Mouse (Mus musculus) right cerebral cortex, postnatal 14 days (tissue): Measurements from ENCODE around the gene Padi3.
A peak's percentile ranks its signal among the peaks of the same experiment; 100 is the strongest.

Experiments used
- DNase-seq: peaks from one replicate; pipeline ENCODE4 v3.0.0; 2022

The Padi3 gene

DNA sequence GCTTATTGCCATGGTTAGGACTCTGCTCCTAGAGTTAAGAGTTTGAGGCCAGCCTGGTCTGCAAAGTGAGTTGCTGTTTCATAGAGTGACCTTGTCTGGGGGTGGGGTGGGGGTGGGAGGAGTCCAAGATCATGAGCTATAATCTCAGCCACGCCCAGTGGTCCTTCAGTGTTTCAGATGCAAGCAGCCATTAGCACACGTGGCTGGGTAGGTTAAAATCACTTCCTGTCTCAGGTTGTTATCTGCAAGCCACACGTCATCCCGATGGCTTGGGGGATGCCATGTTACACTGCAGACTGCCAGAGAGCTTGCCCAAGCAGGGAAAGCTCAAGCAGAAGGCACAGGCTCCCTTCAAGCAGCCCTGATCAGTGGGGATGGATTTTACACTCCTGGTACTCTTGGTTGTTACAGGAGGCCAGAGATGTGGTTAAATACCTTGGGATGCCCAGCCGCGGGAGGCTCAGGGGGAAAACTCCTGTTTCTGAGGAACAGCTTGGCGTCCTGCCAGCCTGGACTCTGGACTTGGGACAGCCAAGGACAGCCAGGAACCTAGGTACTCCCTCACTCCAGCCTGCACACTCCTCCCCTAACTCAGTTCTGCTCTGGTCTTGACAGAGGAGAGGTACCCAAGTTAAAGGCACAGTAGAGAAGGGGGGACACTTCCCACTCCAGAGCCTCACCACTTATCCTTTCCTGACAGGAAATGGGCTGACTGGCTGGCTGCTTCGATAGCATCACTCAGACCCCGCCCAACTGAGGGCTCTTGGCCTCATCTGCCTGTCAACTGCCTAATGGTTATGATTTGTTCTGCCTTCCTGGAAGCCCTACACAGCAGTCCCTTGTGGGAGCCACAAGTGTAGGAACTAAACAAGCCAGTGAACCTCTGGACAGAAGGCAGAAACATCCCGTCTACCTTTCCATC is 5.8 kb upstream of the Padi3 start:
- DNase-seq = no peak

DNA sequence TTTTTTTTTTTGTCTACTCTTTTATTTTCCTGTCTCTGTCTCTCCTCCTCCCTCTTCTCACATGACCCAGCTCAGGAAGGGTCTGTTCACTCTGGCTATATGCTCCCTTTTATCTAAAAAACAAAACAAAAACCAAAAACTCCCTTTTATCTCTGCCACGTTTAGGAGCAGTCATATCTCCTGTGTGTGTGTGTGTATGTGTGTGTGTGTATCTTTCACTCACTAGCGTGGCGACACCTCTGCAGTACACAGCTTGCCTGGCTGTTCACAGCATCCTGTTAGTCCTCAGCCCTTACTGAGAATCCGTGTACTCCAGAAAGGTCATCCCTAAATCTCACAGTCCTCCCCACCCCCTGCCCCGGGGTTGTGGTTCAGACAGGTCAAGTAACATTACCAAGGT is 5.0 kb upstream of the Padi3 start:
- no peak for DNase-seq

DNA sequence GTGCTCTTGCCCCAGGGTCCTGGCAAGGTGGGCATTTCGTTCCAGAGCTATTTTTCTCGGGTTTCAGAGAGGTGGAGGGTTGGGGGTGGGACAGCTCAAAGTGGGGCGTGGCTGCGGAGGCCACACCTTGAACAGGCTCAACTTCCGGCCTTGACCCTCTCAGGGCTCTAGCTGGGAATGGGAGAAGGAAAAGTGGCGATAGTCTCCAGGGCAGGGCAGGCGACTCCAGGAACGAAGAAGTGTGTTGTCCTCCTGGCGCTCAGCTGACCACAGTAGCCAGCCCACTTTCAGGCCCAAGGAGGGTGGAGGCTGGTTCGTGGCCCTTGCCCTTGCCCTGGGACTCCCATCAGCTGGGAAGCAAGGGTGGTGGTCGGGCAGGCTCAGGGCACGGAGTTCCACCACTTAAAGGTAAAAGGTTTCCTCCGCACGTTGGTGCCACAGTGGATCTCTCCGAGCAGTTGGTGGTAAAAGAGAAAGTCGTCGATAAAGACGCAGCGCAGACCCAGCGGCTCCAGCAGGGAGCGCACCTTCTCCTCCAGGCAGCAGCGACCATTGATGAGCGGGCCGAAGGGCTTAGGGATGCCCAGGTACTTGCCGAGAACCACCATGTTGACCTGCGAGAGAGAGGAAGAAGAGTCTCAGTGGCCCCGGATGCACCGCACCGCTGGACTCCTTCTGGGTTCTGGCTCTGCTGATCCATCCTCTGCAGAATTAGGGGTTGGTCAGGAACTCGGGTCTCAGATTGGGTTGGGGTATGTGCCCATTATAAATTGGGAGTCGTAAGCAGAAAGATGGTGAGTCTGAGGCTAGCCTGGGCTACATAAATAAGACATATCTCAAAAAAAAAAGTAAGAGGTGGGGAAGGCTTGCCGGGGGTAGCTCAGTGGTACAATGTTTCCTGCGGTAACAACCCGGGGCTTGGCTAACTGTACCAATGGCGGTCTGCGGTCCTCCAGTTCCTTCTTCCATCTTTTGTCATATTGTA is 4.1 kb upstream of the Padi3 start:
- no peak for DNase-seq

DNA sequence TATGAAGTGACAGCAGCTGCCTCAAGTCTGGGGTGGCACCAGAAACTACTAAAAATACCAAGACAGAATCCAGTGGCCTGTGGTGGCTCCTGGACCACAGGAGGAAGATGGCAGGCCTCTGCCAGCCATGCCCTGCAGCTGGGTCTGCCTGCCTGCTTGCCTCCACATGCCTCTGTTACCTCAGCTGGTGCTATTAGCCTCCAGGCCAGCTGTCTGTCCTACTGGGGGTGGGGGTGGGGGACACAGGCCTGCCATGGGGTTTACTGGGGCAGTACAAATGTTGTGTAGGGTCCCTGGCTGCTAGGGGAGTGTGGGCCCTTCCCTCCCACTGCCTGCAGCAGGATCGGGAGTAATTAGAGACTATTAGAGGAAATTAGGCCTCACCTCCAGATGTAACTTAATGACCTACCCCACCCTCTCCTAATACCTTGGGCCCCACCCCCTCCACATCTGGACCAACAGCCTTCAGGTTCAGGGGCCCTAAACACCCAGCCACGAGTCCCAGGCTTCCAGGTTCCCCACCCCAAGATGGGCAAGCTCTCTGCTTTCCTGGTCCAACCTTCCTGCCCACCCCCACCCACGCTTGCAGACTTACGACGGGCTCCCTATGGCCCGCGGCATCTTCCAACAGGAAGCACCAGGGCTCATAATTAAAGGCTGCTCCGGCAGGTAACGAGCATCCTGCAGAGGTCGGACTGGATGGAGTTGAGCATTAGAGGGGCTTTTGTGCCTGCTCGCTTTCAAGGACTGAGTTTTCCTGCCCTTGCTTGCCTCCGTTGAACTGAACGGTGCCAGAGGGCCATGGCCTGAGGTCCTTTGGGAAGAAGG is 3.1 kb upstream of the Padi3 start:
- DNase-seq = no peak

DNA sequence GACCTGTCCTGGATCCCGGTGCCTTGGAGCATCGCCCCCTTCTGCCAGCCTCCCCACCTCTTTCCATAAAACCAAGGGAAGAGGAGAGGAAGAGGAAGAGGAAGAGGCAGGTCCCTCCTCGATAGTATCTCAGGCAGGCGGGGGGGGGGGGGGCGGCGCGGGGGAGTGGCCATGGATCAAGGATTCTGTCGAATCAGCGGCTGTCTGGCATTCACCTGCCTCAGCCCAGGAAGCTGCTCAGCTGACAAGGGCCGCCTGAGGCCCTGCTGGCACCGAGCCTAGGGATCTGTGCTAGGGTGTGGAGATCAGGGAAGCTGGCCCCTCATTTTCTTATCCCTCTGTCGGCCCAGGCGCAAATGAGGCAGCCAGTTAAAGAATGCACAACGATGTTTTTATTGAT is 2.2 kb upstream of the Padi3 start:
- DNase-seq = no peak

DNA sequence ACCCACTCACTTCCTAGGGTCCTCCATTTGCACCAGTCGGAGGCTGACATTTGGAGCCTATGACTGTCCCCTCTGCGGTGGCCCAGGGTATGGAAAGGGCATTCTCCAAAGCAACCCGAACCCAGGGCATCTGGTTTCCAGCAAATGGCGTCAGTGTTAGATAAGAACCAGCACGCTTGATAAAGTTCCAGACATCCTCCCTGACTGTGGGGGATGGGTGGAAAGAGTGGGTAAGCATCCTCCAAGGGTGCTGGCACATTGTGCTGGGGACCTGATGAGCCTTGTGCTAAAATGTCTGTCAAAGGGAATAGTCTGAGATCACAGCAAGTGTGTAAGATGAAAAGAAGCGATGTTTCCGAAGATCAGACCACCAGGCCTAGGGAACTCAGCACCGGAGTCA is 1.7 kb upstream of the Padi3 start:
- DNase-seq = no peak

DNA sequence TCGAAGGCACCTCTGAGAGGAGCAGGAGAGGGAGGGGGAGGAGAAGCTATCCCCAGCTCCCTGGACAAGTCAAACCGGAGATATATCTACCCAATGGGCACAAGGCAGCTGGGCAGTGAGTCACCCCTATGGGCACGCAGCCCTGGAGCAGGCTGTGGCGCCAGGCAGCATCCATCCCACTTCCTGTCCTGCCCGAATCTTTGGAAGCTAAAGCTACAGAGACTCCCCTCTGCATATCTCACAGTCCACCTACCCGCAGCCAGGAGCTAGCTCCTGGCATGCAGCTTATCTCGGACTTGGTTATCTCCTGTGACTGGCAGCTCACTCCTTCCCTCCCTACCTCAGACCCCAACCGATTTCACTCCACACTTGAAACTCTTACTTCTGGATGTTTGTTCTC is 1.3 kb downstream of the Padi3 start:
- no peak for DNase-seq

DNA sequence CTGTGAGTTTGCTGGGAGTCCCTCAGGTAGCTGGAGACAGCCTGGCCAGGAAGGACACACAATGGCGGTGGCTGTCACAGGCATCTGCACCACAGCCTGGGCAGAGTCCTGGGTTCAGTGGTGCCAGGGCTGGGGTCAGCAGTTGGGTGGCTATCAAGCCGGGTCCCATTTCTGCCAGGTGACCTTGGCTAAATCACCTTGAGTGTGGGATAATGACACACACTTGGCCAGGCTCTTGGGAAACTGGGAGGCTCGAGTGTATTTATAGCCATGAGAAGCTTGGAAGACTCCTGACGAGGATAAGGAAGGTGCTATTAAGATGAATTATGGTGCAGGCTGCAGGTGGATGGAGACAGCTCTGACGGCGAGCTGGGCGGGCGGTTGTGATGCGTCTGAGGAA is 5.8 kb downstream of the Padi3 start:
- no peak for DNase-seq

DNA sequence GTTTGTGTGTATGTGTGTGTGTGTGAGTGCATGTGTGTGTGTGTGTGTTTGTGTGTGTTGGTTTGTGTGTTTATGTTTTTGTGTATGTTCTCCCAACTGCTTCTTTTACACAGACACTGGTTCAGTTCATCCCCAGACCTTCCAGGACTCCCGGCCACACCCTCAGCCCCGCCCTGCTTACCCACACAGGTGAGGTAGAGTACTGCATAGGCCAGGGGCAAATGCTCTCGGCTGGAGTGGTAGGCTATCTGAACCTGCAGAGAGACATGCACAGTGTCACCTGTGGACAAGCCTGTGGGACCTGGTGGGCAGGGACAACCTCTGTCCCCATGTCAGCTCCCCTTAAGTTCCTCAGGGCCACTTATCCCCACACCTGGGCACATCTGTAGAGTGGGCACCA is 9.1 kb downstream of the Padi3 start:
- no peak for DNase-seq

DNA sequence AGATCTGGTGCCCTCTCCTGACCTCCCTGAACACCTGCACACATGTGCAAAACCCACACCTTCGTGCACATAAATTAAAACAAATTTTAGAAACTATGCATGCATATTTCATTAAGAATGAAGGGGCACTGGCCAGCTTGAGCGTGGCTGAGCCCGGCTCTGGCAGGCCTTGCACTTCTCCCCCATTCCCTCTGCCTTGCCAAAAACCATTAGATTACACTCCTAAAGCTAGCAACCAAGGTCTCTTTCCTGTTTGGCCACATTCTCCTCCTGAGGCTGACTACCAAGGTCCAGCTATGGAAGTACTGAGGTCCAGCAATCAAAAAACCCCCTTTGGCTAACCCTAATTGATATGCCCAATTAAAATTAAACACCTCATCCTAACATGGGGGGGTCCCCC is 13.7 kb downstream of the Padi3 start:
- DNase-seq = no peak

DNA sequence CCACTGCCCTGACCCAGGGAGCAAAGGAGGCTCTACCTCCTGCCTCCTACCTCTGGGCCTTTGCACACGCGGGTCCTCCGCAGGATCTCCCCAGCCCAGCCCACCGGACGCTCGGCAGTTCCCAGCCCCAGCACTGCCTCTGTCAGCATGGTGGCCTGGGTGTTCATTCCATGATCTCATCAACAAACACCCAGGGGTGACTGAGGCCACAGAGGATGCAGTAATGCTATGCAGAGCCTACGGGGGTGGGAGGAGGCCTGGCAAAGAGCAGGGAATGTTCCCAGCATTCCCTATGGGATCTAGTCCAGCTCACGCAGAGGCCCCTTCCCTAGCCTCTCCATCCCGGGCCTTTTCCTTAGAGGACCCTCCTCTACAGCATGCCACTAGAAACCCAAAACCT is 15.8 kb downstream of the Padi3 start:
- DNase-seq = no peak

DNA sequence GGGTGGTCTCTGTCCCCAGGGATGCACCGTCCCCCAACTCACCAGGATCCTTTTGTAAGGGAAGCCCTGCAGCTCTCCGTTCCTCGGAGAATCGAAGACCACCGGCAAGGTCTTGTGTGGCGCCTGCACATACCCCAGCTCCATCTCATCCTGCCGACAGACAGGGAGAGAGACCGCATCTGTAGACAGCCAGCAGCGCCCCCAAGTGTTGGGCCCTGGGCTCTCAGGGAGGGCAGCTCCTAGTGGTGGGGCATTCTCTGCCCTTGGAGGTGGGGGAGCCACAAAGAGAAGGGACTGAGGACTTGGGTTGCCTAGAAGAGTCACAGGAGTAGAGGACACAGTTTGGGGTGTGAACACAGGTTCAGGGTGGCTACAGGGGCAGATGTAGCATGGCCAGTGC is 16.7 kb downstream of the Padi3 start:
- no peak for DNase-seq

DNA sequence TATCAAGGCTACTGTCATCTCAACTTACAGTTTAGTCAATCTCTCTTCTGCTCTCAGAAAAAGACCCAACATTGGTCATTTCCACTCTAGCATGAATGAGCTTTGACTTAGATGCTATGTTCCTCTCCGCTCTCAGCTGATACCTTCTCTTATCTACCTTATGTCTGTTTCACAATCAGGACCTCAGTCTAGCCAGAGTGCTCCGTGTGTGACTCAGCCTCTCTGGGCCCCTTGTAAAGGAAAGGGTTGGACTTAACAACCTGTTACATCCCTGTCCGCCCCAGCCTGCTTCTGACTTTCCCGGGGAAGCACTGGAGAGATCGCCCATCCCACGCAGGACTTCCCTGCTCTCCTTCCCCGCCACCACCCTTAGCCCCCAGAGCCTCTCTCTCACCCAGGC is 17.9 kb downstream of the Padi3 start:
- DNase-seq = no peak

DNA sequence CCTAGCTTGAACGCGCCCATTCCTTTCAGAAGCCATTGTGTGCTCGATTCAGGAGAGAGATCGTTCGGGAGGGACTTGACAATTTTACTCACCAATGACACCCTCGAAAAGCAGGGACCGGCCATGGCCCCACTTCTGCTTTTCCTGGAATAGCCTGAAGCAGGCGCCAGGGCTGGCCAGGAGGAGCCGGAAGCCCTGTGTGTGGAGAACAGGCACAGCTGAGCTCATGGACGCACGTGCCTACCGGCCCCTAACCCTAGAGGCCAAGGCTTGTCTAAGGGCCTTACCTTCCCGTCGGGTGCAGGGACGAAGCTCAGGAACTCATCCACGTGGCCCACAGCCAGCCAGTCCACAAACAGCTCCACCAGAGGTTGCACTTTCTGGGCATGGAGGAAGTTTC is 19.4 kb downstream of the Padi3 start:
- no peak for DNase-seq

DNA sequence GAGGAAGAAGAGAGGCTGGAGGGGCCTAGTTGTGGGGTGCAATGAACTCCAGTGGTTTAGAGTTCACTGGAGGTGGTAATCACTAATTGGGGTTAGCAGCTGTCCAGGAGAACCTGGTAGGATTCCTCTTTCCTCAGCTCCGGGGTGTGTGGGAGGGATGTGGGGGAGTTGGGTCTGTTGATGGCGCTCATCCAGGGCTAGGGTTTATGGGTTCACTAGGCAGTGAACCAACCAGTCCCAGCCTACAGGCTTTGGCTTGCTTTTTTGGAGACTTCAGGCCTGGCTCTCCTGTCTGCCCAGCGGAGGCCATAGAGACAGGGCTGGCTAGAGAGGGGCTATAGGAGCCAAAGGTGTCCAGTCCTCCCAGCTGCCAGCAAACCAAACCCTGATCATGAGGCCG is 20.5 kb downstream of the Padi3 start:
- no peak for DNase-seq

DNA sequence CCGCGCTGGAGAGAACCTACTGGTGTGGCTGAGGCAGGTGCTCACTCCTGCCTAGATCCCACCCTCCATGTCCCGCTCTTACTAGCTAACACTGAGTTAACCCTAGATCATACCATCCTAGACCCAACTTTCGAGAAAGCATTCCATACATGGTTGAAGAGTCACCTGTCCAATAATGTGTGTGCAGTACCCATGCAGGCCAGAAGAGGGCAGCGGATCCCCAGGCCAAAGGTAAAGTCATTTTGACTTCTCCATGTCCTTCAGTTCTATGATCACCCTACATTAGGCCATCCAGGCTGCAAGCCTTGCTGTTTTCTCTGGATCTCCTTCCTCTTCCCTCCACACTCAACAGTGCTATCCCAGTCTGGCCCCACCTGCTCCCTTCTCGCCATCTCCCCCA is 21.5 kb downstream of the Padi3 start:
- peak; percentile 44 for DNase-seq

DNA sequence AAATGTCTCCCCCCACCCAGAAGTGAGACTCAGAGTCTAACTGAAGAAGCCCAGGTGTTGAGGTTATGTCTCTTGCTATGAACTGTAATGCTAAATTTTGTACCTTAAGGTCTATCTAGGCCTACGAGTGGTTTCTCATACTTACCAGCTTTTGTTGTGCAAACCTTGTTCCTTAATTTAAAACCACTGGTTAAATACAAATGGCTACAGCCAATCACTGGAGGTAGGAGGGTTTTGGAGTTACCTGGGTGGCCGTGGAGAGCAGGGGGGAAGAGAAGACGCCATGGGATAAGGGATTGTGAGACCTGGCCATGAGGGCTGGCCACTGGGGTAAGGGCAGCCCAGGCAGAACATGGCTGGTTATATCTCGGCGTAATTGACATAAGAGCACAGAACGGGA is 22.2 kb downstream of the Padi3 start:
- DNase-seq = no peak

DNA sequence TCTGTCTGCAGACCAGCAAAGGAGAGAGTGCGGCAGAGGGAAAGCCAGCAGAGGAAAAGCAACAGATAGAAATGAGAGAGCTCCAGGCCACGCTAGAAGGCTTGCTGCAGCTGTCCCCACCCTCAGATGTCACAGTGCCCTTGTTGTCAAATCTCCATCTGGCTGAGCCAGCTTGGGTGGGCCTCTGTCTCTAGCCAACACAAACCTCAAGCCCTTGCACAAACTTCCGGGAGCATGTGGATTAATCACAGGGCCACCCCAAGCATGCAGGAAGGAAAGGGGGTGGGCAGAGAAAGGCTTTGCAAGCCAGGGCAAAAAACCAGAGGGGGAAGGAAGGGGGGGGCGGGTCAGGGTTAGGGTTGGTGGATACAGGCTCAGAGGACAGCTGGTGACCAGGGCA is 23.0 kb downstream of the Padi3 start:
- no peak for DNase-seq

DNA sequence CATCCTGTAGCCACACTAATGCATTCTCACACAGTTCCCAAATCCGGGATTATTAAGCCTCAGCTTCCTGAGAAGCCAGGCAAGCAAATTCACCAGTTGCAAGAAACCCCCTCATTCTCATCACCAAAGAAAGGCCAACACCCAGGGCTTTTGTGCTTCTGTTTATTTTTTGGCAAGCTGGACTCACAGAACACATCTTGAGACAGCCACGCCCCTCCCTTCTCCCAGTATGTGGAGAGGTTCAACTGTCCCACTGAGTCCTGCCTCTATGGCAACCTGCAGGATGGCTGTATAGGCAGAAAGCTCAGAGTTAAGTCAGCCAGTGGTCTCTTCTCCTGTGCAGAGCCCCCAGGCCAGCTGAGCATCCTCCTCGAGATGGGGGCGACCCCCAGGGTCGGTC is 25.2 kb downstream of the Padi3 start:
- no peak for DNase-seq

DNA sequence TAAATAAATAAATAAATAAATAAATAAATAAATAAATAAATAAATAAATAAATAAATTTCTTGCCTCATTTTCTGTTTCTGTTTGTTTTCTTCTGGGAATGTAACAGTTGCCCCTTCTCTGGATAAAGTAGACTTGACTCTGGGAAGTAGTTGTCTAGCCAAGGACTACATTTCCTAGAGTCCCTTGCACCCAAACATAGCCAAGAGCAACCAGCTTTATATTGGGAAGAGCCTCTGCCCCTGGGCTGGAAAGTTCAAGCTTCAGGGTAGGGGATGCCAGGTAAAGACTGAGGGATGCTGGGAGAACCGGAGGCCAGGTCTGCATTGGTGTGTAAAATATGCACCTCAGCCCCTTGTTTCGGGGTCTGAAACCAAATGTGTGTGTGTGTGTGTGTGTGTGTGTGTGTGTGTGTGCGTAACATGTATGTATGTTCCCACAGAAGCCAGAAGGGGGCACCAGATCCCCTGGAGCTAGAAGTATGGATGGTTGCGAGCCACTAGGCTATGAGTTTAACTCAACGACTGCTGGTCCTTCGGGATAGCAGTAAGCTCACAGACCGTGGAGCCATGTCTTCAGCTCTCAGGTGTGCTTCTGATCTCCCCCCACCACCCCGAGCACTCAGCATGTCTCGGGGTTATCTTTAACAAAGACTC is 26.0 kb downstream of the Padi3 start:
- DNase-seq = no peak

DNA sequence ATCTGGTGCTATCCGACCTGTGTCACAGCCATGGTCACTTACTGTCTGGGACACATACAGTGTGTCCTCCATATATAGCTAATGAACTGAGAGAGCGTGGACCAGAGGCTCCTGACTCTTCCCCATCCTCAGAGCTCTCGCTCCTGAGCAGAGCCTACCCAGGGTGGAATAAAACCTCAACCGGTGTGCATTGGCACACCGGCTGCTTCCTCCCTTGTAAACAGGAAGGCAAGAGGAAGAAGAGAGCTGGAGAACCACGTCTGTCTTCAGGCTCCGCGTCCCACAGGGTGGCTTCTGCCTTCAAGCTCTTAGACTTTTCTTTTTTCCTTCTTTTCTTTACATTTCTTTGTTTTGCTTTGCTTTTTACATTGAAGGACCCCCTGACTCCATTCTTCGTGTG is 27.6 kb downstream of the Padi3 start:
- no peak for DNase-seq

DNA sequence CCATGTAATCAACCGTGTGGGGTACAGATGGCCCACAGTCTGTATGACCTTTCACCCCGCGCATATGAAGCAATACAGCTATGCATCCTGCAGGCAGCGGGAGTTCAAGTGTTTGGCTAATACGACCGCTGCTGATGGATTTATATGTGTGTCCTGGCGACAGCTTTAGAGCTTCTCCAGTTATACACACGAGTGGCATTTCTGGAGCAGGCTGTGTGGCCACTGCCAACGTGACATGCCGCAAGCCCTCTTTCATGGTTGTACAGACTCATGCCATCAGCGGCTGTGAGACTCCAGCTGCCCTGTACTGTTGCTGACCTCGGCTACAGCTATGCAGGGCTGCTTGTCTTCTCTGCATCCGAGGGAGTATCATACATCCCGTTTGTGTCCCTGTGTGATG is 29.9 kb downstream of the Padi3 start:
- DNase-seq = no peak
